Mouse (Mus musculus) hindbrain, embryonic 16.5 days (tissue): ENCODE data around the gene Olfr984. TPM values are rescaled to one million over a fixed set of nuclear protein-coding genes. Genes with fewer than 3 reads are reported as not detected.

Experiments used
- ATAC-seq: fragments of 200-750 bp; cut with Nextera tagmentation; 2 replicates; pipeline ENCODE4 v1.8.0; 2017; ENCODE audit warnings: moderate TSS enrichment, moderate library complexity
- H3K27ac ChIP-seq: fragments of 300-500 bp; sonication (generic); 2 replicates; pipeline ENCODE4 v1.5.1; 2014; ENCODE audit warnings: low read depth, mild to moderate bottlenecking, control low read depth, low read length, moderate library complexity
- H3K27me3 ChIP-seq: fragments of 300-500 bp; sonication (generic); replicated peaks from 2 replicates; pipeline ENCODE4 v1.6.1; 2014; ENCODE audit warnings: low read length; ENCODE audit not compliant: control insufficient read depth, insufficient read depth
- H3K36me3 ChIP-seq: fragments of 300-500 bp; sonication (generic); 2 replicates; pipeline ENCODE4 v1.6.1; 2014; ENCODE audit warnings: mild to moderate bottlenecking, low read length, moderate library complexity, mixed read lengths; ENCODE audit not compliant: control insufficient read depth, insufficient read depth
- H3K4me1 ChIP-seq: fragments of 300-500 bp; sonication (generic); 2 replicates; pipeline ENCODE4 v1.6.1; 2014; ENCODE audit warnings: low read depth, low read length; ENCODE audit not compliant: control insufficient read depth, insufficient read depth
- H3K4me2 ChIP-seq: fragments of 300-500 bp; sonication (generic); 2 replicates; pipeline ENCODE4 v1.6.1; 2014; ENCODE audit warnings: mild to moderate bottlenecking, low read length, control low read depth, moderate library complexity
- H3K4me3 ChIP-seq: fragments of 300-500 bp; sonication (generic); 2 replicates; pipeline ENCODE4 v1.5.1; 2014; ENCODE audit warnings: mild to moderate bottlenecking, low read length, control low read depth, moderate library complexity
- H3K9ac ChIP-seq: fragments of 300-500 bp; sonication (generic); 2 replicates; pipeline ENCODE4 v1.6.1; 2014; ENCODE audit warnings: low read depth, mild to moderate bottlenecking, control low read depth, low read length, moderate library complexity
- H3K9me3 ChIP-seq: fragments of 300-500 bp; sonication (generic); 2 replicates; pipeline ENCODE4 v1.6.1; 2014; ENCODE audit warnings: mild to moderate bottlenecking, low read length, moderate library complexity; ENCODE audit not compliant: control insufficient read depth
- WGBS: fragments of 180-500 bp; shearing (Covaris S2); extraction: QIAGEN DNeasy Blood & Tissue Kit; methylation state at CpG from one replicate; pipeline ENCODE4 v1.1.7; 2014; 5-methylcytosine and 5-hydroxymethylcytosine counted together
- polyA plus RNA-seq: library from polyadenylated mRNA; unstranded; fragments of >200 nt; fragmentation: Nextera tagmentation; extraction: Ambion mirVana; gene quantifications from 2 replicates; pipeline ENCODE4 v1.2.1, GENCODE M21; 2015

Olfr984 gene
- polyA plus RNA-seq, 1 experiment from 2014 or later = not detected

DNA sequence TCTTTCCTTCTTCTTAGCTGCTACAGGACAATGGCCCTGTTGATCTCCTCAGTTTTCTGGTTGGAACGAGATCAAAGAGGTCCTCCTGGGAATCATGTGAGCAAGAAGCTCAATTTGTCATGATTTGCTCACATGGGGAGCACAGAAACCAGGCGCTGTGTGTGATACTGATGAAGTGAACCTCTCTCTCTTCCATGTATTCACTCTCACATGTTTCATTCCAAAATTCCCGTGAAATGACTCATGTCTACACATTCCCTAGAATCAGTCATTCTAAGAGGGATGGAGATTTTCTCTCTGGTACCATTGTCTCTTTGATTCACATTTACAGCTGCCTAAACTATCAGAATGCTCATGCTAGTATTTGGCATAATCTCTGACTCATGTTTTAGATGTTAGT, 19.2 kb downstream of the Olfr984 start:
- Histone ChIP-seq H3K27ac (no peak overlapping the region), H3K9me3 (no peaks in the 10 kb centered on the region), H3K36me3 (no peaks in the 10 kb centered on the region), H3K27me3 (no peaks in the 10 kb centered on the region), H3K4me2 (no peak overlapping the region), H3K4me3 (no peak overlapping the region), H3K9ac (no peak overlapping the region), H3K4me1 (no peaks in the 10 kb centered on the region)
- 69% methylated on average over 3 of the region's 3 CpGs for WGBS
- no peak for ATAC-seq

DNA sequence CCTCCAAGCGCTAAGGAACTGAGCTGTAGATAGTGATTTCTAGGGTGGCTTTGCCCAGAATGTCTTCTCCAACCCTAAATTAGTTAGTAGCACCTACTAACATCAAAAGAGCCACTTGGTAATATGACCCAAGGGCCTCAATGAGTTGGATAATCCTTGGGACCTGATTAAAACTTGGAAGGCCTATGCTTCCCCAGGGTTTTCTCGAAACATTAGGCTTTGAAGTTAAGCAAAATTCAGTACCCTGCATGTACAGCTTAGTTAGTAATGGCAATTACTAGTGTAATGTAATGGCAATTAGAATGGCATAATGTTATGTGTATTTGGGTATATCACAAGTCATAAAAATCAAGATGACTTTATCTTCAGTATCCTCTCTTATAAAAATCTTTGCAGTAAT, 20.5 kb downstream of the Olfr984 start, which contains the start of gene Olfr983:
Gene Olfr983, minus strand, starts transcription at position 101 of the 400 bp plus-strand sequence.
- 76% methylated on average over 2 of the region's 2 CpGs for WGBS
- Histone ChIP-seq H3K36me3 (no peaks in the 10 kb centered on the region), H3K27ac (no peak within 1 kb of the TSS), H3K4me3 (no peak within 1 kb of the TSS), H3K9me3 (no peaks in the 10 kb centered on the region), H3K9ac (no peak within 1 kb of the TSS), H3K4me1 (no peaks in the 10 kb centered on the region), H3K27me3 (no peaks in the 10 kb centered on the region), H3K4me2 (no peak within 1 kb of the TSS)
- ATAC-seq = no peak

DNA sequence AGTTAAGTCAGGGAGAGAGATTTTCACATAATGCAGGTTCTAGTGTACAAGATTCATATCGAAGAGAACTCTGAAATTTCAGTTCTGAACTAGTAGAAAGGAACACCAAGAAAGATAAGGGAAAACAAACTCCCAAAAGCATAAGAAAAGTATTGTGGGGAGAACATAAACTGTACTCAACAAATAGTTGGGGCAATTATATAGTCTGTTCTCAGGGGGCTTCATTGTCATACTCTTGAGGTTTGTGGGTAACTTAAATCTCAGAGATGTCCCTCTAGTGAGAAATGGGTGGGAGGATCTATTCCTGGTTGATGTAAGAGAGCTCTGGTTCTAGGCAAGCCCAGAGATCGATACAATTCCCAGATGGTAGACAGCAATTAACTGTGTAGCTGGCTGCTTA, 40.5 kb downstream of the Olfr984 start, which contains the start of gene Olfr982:
Gene Olfr982, plus strand, starts transcription at position 301 of the 400 bp plus-strand sequence.
- Histone ChIP-seq H3K36me3 (no peaks in the 10 kb centered on the region), H3K4me2 (no peak within 1 kb of the TSS), H3K9ac (no peak within 1 kb of the TSS), H3K4me3 (no peak within 1 kb of the TSS), H3K9me3 (no peaks in the 10 kb centered on the region), H3K4me1 (no peaks in the 10 kb centered on the region), H3K27me3 (no peaks in the 10 kb centered on the region), H3K27ac (no peak within 1 kb of the TSS)
- ATAC-seq = no peak
- WGBS = 79% methylated on average over 2 of the region's 2 CpGs

DNA sequence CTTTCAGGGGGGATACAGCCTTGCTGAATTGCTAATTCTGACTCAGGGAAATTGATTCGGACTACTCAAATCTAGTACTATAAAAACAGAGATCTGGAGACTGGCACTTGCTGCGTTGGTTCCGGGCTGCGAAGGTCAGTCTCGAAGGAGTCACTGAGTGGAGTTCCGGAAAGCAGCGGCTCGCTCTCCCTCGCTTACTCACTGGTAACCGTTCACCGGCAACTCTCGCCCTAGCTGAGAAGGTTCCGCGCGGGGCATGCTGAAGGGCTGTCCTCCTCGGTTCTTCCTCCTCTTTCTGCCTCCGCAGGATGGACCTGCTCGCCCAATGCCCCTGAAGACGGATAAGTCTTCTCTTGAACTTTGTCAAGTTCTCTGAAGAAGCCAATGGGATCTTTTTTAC, 63.9 kb downstream of the Olfr984 start:
- H3K9me3 ChIP-seq = no peaks in the 10 kb centered on the region
- no peaks in the 10 kb centered on the region for H3K36me3 ChIP-seq
- no peak for ATAC-seq
- WGBS = 93% methylated on average over 19 of the region's 19 CpGs
- H3K27ac ChIP-seq = no peak overlapping the region
- no peak overlapping the region for H3K4me3 ChIP-seq
- no peaks in the 10 kb centered on the region for H3K27me3 ChIP-seq
- H3K4me1 ChIP-seq = no peaks in the 10 kb centered on the region
- H3K4me2 ChIP-seq = no peak overlapping the region
- H3K9ac ChIP-seq = no peak overlapping the region

Other genes with a start within 250 kb of the Olfr984 start
- not detected in 2 replicates for gene Olfr972, start 247.8 kb downstream of the Olfr984 start, polyA plus RNA-seq
- not detected in 2 replicates for gene Olfr229, start 206.9 kb downstream of the Olfr984 start, polyA plus RNA-seq
- not detected in 2 replicates for gene Olfr974, start 176.7 kb downstream of the Olfr984 start, polyA plus RNA-seq
- 0.05 TPM in 1 of 2 replicates, not detected in the other for gene Olfr975, start 162.2 kb downstream of the Olfr984 start, polyA plus RNA-seq
- gene Olfr976, start 153.1 kb downstream of the Olfr984 start, polyA plus RNA-seq = not detected in 2 replicates
- not detected in 2 replicates for gene Olfr978, start 122.1 kb downstream of the Olfr984 start, polyA plus RNA-seq
- gene Olfr979, start 110.7 kb downstream of the Olfr984 start, polyA plus RNA-seq = not detected in 2 replicates
- gene Olfr980, start 104.6 kb downstream of the Olfr984 start, polyA plus RNA-seq = not detected in 2 replicates
- not detected in 2 replicates for gene Olfr981, start 92.7 kb downstream of the Olfr984 start, polyA plus RNA-seq
- gene Olfr982, start 40.4 kb downstream of the Olfr984 start, polyA plus RNA-seq = not detected in 2 replicates
- not detected in 2 replicates for gene Olfr983, start 20.6 kb downstream of the Olfr984 start, polyA plus RNA-seq
- gene Olfr985, start 16.0 kb upstream of the Olfr984 start, polyA plus RNA-seq = not detected in 2 replicates
- gene Tmem225, start 33.9 kb upstream of the Olfr984 start, polyA plus RNA-seq = not detected in 2 replicates
- gene Olfr986, start 66.7 kb upstream of the Olfr984 start, polyA plus RNA-seq = 0.08 TPM in 1 of 2 replicates, not detected in the other
- 11.2 TPM in 2 replicates for gene Zfp202, start 78.1 kb upstream of the Olfr984 start, polyA plus RNA-seq
- 151 and 167 TPM in 2 replicates for gene Scn3b, start 155.0 kb upstream of the Olfr984 start, polyA plus RNA-seq